Mouse (Mus musculus): ENCODE data around the gene Bin2. TPM values are rescaled to one million over a fixed set of nuclear protein-coding genes. Genes with fewer than 3 reads are reported as not detected.

Bin2 gene
- total RNA-seq (2014; fragmentation: Nextera tagmentation) = 114 TPM in 2 replicates
- total RNA-seq (2017) = 98.3 and 98.8 TPM in 2 replicates

DNA sequence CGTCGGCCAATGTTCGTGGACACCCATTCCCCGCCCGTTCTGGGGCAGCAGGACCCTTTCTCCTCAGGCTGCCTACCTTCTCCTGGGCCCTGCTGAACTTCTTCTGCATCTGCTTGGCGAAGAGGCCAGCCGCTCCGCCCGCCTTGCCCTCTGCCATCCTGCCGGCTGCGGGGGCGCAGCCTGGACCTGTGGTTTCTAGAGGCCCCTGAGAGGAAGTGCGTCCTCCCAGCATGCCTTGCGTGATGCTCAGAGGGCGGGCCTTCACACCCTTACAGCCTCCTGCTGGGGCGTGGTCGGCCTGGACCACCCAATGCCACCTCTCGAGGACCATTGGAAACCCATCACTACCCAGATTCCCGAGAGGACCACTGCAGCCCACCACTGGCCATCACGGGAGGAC, at the start of gene Bin2:
Gene Bin2, minus strand, starts transcription at position 217 of the 400 bp plus-strand sequence.
- ATAC-seq (replicated peaks; ENCODE audit: poor library complexity, severe bottlenecking) = peak; percentile 71

DNA sequence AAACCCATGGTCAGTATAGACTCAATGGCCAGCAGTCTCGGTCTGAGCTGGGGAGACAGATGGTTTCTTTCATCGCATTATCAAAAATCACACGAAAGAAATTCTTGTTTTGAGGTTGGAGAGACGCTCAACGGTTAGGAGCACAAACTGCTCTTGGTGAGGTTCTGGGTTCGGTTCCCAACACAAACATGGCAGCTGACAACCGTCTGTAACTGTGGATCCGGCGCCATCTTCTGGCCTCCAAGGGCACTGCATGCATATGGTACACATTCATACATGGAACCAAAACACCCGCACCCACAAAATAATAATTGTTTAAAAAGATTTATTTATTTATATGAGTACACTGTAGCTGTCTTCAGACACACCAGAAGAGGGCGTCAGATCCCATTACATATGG, 49.2 kb upstream of the Bin2 start:
- ATAC-seq (replicated peaks; ENCODE audit: poor library complexity, severe bottlenecking) = no peak

DNA sequence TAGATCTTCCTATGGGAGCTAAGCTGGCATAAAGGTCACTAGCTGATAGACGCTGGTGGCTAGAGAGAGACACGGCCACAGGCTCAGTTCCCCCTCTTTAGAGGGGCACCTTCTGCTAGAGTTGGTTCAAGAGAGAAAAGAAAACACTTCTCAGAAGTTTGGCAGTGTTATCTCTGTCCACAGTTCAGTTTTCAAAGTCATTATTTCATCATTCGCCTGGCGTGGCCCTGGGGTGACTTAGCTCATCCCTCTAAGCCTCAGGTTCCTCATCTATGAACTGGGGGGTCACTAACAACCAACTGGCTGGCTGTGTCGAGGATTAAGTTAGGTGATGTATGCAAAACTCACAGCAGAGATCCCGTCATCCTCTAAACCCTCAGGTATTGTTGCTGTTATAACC, 48.6 kb upstream of the Bin2 start:
- peak; percentile 72 for ATAC-seq (replicated peaks; ENCODE audit: poor library complexity, severe bottlenecking)

DNA sequence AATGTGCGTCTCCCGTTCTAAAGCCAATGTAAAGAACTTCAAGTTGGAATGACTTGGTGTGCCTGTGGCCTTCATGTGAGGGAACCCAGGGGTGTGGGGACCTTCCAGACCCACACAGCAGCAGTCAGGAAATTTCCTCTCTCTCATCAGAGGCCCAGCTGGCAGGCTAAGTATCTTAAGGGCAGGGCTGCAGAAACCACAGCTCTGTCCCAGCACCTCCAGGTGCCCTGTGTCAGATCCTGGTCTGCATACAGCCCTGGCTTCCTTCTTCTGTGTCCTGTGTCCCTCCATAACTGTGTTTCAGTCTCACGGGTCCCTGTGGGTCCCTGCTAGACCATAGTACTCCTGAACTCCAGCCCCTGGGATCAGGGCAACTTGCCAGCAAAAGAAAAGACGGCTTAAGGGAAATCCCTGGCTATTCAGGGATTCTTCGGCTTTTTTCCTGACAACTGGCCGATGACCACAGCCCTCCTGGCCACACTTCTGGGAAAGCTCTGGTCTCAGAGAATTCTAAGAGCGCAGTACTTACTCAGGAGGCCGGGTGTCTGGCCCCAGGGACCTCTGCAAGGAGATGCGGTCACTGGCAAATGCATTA, 46.1 kb upstream of the Bin2 start:
- ATAC-seq (replicated peaks; ENCODE audit: poor library complexity, severe bottlenecking) = no peak

DNA sequence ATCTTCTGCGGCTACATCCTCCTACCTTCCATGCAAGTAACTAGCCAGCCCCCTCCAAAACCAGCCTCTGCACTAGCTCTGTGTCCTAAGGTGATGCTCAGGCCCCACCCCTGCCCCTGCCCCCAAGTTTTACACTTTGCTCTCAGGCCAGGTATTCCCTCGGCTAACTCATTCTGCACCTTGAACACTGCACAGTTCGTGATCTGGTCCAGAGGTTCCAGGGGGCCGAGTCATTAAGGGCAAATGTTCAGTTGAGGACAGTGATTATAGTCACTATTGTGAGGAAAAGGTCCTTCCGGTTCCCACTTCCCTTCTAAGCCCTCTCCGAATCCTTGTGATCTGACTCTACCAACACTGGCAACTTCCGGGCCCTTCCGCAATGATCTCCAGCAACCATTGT, 45.1 kb upstream of the Bin2 start:
- ATAC-seq (replicated peaks; ENCODE audit: poor library complexity, severe bottlenecking) = no peak

DNA sequence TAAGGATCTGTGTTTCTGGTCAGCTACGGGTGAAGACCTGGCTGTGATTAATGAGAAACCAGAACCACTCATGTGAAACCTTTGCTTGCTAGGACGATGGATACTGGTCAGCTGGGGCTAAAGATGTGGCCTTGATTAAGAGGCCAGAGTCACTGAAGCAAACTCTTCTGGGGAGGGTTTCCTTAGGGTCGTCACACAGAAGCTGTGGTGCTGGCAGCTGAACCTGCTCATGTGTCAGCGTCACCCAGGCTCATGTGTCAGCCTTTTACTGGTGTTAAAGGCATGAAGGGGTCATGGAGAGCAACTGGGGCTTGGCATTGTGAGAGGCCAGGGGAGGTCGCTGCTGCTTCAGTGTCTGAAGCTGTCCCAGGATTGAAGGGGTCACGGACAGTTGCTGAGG, 41.5 kb upstream of the Bin2 start:
- ATAC-seq (replicated peaks; ENCODE audit: poor library complexity, severe bottlenecking) = no peak

DNA sequence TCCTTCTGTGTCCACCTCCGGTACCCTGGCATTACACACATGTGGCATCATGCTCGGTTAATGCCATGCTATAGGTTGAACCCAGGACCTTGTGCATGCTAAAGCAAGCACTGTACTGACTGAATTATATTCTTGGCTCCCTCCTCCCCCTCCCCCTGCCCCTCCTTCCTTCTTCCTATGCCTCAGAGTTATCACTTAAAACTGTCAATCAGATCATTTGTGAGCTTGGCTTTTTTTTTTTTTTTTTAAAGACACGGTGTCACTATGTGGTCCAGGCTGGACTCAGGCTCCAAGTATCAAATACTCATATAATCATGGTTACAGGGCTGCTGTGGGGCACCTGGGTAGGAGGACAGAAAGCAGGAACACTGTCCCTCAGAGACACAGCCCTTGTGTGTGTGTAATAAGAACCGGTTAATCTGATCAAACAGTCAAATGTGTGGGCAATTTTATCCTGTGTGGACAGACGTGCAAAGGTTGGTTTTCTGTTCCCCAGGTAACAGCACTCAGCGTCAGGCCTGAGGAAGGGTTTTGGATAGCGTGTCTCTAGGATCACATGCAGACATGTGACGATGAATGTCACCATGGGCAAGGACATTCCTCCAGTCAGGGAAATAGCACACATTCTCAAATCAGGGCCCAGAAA, 39.2 kb upstream of the Bin2 start:
- ATAC-seq (replicated peaks; ENCODE audit: poor library complexity, severe bottlenecking) = no peak

DNA sequence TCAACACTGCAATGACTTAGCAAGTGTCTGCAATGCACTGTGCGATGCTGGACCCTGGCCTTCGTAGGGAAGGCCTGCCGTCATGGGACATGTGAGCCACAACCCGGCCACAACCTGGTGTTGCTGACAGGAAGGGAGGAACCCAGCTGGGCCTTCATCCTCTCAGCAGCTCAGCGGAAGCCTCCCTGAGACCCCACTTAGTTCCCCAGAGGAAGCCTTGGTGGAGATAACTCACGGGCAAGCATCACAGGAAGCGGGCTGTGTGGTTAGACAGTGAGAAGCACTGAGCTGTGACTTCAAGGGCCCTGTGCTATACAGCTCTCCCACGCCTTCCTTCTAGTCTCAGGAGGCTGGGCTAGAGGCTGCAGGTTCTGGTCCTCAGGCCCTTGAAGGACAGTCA, 36.9 kb upstream of the Bin2 start:
- ATAC-seq (replicated peaks; ENCODE audit: poor library complexity, severe bottlenecking) = peak; percentile 90

DNA sequence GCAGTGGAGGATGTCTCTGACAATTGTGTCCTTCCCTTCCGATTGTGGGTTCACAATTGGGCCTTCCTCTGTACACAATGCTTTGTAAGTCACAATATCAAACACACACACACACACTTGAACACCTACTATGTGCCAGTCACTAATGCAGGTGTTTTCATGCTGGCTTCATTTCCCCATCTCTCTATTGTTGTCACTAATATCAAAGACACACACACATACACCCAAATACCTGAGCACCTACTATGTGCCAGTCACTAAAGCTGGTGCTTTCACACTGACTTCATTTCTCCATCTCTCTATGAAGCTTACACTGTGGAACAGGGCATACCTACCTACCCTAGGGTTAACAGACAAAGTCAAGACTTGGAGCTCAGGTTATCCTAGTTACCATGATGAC, 36.0 kb upstream of the Bin2 start:
- ATAC-seq (replicated peaks; ENCODE audit: poor library complexity, severe bottlenecking) = no peak

DNA sequence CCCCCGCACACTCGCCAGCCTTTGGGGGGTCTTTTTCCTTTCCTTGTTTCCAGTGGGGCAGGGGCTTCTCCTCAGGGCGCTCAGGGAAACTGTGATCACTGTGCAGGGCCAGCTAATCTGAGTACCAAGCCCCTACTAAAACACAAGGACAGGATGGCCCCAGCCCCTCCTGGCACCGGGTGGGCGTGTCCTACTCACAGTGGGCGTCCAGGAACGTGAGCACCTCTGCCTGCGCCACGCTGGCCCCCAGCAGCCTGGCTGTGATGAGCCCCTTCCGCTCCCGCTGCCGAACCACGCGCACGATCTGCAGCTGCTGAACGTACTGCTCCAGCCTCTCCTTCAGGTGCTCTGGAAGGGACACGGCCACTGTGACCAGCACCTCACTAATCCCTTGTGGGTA, 34.6 kb upstream of the Bin2 start:
- no peak for ATAC-seq (replicated peaks; ENCODE audit: poor library complexity, severe bottlenecking)

DNA sequence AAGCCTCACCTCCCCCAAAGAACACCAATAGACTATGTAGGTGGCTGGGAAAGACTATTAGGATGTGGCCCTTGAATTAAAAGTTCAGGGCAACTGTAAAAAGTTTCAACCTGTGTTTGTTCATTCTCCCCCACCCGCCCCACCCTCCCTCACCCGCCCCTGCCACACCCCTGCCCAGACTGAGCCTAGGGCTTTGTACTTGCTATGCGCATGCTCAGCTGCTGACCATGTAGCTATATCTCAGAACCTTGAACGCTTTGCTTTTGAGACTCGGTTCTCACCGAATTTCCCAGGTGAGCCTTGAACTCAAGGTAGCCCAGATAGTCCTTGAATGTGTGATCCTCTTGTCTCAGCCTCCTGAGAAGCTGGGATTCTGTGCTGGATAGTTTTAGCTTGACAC, 32.5 kb upstream of the Bin2 start:
- ATAC-seq (replicated peaks; ENCODE audit: poor library complexity, severe bottlenecking) = no peak

DNA sequence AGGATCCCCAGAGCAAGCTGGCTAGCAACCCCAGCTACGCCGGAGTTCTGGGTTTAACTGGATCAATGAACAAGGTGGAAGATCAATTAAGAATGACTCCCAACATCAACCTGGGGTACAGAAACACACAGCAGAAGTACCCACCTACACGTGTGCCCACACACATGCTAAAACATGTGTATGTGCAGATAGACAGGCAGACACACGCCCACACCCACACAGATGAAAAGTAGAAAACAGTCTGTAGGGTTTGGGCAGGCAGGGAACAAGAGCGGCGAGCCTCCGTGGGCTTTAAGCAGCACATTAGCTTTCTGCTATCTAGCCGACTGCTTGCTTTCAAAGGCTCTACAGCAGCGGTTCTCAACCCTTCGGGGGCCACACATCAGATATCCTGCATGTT, 31.8 kb upstream of the Bin2 start:
- ATAC-seq (replicated peaks; ENCODE audit: poor library complexity, severe bottlenecking) = no peak

DNA sequence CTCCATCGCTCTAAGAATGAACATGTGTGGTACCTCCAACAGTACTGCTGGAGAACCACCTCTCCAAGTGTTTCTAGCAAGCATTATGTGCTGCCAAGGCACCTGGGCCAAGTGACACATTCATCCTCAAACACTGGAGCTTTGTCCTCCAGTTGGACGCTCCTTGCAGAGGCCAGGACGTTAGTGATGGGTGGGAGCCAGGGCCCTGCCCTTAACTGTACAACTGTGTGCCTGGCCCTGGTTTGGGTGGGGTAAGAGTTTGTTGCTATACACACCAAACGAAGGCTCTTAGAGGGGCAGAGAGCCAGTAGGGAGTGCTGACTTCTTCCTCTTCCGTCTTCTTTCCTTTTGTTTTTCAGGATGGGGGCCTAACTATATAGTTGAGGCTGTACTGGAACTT, 31.1 kb upstream of the Bin2 start:
- no peak for ATAC-seq (replicated peaks; ENCODE audit: poor library complexity, severe bottlenecking)

DNA sequence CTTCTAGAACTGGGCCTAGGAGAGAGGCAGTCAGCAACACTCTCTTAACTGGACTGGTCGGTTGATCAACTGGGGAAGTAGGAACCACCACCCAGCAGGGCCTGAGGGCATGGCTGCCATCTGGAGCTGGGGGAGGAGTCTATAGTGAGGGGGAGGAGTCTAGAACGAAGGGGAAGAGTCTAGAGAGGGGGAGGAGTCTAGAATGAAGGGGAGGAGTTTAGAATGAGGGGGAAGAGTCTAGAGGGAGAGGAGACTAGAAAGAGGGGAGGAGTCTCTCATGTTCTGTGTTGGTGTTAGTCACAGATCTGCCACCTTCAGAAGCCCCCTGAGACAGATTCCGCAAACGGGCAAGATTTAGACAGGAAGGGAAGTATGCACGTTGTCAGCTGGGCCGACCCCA, 30.0 kb upstream of the Bin2 start:
- peak; percentile 89 for ATAC-seq (replicated peaks; ENCODE audit: poor library complexity, severe bottlenecking)

DNA sequence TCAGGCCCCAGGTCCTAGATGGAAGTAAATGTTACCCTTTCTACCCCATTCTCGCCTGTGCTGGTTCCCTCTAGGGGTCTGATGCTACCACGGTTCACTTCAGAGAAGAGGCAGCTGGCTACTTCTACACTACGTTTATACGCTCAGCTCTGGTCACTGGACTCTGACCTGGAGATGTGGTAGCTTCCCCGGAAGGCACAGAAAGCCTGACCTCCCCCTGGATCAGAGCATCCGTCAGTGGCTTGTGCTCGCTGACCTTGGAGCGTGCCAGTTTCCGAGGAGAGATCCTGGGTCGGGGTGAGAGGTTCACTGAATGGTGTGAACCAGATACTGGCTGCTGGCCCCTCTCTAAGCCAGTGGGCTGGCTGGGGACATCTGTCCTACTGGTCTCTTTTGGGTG, 28.7 kb upstream of the Bin2 start:
- ATAC-seq (replicated peaks; ENCODE audit: poor library complexity, severe bottlenecking) = no peak

DNA sequence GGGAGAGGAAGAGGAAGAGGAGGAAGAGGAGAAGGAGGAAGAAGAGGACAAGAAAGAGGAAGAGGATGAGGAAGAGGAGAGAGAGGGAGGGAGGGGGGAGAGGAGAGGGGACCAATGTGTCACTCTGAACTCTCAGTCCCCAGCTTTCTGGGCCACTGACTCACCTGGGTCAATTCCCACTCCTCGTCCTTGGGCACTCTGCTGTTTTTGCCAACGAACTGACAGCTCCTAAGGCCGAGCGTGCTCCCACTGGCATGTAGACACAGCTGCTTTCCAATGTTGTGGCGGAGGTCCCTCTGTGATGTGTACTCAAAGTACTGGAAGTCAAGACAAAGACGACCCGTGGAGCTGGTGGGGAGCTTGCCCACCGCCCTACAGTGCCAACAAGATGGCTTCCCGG, 25.1 kb upstream of the Bin2 start:
- ATAC-seq (replicated peaks; ENCODE audit: poor library complexity, severe bottlenecking) = no peak

DNA sequence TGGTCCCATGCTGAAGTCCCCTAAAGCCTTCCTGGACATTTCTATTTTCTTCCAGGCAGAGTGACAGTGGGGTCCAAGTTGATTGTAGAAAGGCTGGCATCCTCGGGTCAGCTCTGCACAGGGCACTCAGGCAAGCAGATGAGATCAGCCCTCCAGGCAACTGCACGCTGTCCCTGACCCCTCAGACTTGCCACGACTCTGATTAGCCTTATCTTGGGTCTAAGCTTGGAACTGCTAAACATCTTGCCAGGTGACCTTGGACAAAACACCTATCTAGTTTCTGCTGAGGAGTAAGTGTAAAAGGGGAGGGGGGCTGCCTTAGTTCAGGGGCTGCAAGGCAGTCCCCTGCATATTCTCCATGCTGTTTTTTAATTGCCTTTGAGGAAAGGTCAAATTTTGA, 22.6 kb upstream of the Bin2 start:
- no peak for ATAC-seq (replicated peaks; ENCODE audit: poor library complexity, severe bottlenecking)

DNA sequence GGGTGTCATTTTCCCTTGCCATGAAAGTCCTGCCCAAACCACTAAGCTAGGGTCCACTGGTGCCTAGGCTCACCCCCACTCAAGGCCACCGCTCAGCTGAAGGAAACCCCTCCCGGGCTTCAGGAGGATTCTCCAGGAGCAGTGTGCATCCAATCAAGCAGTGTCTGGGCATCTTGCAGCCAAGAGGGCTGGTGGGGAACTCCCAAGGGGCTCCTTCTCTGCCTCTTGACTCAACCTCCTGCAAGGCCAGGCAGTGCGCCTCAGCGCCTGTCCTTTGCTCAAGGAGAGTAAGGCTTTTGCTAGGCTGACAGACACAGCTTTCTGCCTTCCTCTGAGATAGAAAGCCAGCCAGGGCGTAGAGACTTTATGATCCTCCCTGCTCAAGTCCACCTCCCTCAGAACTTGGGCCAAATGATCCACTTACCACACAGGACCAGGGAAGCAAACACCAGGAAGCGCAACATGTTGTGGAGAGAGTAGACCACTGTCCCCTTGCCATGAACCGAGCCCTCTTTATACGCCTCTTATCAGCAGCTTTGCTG, 18.1 kb upstream of the Bin2 start, which contains the start of gene Cela1:
Gene Cela1, minus strand, starts transcription at position 492 of the 542 bp plus-strand sequence.
- ATAC-seq (replicated peaks; ENCODE audit: poor library complexity, severe bottlenecking) = no peak

DNA sequence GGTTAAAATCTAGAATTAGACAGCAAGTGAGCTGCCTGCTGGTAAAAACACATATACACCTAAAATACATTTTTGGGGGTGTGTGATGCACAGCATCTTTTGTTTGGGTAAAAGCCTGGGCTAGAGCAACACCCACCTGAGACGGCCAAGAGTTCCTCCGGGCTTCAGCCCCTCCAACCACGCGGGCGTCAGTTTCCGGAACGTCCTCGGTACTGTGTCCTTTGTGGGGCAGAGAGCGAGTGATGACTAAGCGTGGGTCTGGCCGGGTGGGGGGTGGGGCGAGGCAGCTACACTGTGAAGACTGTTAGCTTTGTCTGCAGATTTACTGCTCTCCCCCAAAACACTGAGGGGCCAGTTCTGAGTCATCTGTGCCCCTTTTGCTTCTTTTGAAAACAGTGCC, 17.6 kb upstream of the Bin2 start:
- ATAC-seq (replicated peaks; ENCODE audit: poor library complexity, severe bottlenecking) = peak; percentile 79

DNA sequence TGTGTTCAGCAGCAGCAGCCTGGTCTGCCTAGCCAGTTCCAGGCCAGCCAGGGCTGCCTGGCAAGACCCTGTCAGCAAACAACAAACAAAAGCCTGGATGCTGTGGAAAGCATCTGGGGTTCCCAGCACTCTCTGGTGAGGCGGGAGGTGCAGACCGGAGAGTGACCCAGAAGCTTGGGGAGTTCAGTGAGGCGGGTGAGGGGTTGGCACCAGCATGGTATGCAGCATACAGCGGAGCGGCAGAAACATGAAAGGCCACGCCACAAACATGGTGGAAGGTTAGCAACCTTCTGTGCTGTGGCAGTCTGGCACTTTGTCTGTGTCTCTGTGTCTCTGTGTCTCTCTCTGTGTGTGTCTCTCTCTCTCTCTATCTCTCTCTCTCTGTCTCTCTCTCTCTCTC, 17.1 kb upstream of the Bin2 start:
- ATAC-seq (replicated peaks; ENCODE audit: poor library complexity, severe bottlenecking) = no peak

DNA sequence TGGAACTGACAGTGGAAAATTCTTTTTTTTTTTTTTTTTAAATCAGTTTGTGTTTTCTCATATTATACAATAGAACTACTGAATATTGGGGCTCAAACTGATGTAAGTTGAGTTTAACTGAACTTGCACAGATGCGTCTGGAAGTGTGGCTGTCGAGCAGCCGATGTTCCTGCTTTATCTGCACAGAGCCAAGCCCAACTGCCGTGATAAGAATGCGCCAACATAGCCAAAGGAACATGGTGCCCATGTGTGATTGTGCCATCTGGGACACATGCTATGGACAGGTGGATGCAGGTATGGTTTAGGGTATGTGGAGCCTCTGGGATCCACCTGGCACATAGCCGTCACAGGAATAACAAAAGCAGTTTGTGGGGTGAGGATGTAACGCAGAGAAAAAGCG, 16.5 kb upstream of the Bin2 start:
- ATAC-seq (replicated peaks; ENCODE audit: poor library complexity, severe bottlenecking) = no peak

DNA sequence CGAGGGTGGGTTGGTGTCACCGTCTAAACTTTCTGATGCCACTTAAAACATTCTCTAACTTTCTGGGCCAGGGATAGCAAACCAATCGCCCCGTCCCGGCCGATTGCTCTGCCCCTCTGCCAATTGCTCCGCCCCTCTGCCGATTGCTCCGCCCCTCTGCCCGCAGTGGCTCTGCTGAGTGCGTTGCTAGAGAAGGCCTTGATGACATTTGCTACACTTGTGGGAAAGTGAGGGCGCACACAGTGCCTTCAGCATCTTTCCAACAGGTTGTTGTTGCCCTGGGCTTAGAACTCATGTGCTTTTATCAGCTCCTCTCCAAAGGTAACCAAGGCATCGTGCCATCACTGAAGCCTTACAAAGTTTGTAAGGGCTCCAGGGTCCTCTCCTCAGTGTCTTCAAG, 15.9 kb upstream of the Bin2 start:
- no peak for ATAC-seq (replicated peaks; ENCODE audit: poor library complexity, severe bottlenecking)

Measured in granulocyte monocyte progenitor cell, adult 5-6 weeks (primary cell).